Mouse (Mus musculus): ENCODE measurements around the gene Kcna6. TPM values are rescaled to one million over a fixed set of nuclear protein-coding genes. Genes with fewer than 3 reads are reported as not detected.

Kcna6 gene
- total RNA-seq, 2 experiments from 2014 or later, result 2.0 to 2.1 TPM

DNA sequence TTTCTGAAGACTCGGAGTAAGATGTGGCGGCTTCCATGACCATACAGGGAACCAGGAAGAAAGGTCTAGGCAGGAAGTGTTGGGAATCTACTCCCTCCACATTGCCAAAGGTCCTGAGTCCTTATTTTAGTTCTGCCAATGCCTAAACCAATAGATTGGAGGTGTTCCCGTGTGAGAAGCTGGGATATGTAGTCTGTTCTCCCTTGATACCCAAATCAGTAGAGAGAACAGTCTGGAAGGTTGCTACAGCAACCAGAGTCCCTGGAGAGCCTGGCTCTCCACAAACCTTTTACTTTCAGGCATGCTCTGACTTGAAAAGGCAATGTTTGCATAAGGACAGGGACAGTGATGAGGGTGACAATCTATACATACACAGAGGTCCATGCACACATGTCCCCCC, 4.7 kb downstream of the Kcna6 start:
- DNase-seq, result no peak

DNA sequence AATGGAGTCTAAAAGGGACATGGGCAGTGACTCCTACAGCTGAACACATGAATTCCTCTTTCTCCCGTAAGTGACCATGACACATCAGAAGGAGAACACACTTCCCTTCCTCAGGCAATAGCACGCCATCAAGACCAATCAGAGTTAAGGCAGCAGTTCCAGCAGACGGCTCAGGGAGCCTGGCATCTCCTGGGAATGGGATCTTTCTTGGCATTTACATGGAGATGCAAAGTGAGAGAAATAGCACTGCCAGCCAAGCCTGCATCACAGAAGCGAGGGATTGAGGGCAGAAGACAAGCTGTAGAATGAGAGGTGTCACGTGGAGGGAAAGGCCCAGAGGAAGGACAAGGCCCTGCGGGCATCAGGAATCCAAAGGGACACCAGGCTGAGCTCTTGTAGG, 7.8 kb downstream of the Kcna6 start:
- no peak for DNase-seq

DNA sequence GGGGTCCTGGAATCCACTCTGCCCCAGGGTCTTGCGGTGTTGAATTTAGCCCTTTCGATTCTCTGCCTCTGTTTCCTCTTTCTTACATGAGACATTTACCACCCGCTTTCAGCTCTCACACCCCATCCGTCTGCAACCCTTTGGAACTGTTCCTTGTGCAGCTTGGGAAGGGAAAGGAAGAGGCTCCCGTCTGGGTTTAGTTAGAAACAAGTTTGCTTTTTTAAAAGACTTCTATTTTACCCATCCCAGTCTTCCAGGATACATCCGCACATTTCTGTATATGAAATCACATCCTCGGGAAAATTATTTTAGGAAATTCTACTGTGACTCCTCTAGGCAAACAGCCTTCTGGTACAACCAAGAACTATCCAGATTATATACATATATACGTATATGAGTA, 11.7 kb downstream of the Kcna6 start:
- no peak for DNase-seq

DNA sequence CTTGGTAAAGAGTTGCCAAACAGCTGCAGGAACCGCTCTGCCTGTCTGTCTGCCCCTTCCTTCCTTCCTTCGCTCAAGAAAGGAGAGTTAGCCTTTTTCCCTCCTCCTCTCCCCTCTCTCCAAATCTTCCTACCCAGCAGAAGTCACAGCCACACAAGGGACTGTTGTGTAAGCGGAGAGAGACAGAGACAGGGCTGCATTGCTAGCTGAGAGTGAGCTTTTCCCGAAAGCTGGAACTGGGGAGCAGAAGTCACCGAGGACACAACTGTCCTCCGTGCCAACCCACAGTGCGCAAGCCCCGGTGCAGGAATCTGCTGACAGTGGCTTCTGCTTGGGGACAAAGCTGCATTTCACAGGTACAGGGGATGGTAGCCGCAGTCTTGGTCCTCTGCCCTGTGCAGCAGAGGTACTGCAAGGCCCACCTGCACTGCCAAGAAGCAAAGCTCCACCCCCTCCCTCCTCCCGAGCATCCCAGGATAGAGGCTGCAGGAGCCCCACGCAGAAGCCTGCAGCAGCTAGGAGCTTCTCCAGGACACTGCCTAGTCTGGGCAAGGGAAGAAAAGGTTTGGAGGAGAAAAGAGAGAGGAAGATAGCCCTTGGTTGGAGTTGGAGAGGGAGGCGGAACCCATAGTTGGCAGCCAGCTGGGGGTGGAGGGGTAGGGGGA, 21.9 kb downstream of the Kcna6 start:
- DNase-seq, result no peak

DNA sequence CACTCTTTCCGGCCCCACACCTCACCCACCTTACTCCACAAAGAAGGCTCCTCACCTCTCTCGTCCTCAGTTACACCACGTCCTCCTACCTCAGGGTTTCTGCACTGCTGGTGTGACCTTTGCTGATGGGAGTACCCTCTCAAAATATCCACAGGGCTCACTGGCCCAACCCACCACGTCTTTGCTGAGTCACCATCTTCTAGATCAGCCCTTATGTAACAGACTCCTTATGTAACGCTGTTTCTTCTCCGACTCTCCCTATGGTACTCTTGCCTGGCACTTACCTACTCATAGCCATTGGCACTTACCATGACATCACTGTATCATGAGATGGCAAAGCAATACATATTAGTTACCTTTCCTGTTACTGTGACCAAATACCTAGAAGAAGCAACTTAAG, 27.9 kb downstream of the Kcna6 start:
- no peak for DNase-seq

DNA sequence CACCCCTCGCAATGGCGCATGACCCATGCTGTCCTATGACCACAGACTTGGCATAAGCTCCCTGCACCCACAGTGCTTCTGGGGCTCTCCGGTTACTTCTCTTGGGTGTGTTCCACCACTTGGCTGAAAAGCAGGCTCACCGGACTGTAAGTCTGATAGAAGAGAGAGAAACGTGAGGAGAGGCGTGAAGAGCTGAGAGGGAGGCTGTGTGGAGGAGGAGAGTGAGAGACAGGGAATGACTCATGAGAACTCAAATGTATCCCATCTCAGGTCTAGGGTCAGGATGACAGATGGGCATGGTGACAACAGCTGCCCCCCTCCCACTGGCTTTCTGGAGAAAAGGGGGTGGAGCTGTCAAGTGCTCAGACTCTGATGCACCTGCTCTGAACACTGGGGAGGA, 34.5 kb downstream of the Kcna6 start:
- no peak for DNase-seq

DNA sequence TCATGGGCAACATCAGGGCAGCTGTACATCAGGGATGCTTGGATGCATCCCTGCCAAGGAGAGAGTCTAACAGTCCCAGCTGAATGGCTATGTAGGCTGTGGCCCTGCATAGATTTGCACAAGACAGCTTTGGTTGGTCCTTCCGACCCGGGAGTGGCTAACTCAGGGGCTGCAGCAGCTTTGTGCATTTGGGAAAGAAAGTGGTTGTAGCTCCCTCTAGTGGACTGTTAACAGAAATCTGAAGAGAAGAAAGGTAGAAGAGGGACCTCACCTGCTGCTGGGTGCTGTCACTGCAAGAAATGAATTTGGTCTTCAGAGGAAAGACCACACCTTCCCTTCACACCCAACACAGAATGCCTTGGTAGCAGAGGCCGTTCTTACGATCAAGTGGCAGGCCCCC, 36.0 kb downstream of the Kcna6 start:
- peak; percentile 12 for DNase-seq

DNA sequence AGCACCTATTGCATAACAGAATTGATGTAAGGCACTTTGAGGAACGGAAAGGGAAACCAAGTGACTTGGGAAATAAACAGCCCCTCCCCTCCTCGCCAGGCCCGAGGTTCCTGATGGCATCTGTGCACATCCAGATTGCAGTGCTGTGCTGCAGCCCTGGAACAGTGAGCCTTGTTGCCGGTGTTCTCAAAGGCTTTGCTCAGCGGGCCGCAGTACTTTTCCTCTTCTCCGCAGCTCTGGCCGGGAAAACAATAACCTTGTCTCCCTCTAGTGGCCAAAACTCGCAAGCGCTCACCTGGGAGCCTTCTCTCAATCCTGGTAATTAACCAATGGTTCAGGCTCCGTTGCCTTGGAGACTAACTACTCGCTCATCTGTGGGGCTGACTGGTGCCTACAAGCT, 38.4 kb downstream of the Kcna6 start:
- DNase-seq, result peak; percentile 81

DNA sequence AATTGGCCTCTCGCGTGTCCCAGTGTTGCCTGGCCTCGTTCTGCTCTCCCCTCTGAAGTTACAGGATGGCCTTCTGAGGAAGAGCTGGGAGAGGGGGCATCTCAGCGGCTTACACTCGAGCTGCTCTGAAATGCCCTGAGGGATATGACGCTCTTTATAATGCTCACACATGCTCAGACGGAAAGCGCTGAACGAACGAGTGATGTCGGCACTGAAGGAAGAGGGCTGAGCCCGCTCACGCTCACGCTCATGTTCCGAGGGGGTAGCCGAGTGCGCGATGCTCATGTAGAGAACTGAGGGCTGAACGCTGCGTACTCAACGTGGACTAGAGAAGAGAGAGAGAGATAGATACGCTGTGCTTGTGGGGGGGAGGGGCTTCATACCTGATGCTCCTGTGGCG, 39.3 kb downstream of the Kcna6 start:
- DNase-seq, result no peak

DNA sequence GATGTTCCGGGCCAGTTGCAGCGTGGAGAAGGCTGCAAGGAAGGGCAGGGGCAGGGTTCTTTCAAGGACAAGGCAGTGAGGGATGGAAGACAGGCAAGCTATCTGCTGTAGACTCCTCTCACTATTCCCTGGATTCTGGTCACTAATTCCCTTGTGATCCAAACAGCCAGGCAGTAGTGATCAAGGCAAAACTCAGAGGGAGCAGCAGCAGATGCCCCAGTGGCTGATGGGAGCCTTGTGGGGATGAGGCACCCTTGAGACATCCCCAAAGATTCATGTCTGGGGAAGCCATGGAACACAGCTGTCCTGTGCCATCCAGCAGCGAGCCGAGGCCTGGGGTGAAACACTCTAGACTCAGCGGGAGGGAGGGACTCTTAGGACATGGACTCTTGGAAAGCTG, 40.5 kb downstream of the Kcna6 start:
- no peak for DNase-seq

DNA sequence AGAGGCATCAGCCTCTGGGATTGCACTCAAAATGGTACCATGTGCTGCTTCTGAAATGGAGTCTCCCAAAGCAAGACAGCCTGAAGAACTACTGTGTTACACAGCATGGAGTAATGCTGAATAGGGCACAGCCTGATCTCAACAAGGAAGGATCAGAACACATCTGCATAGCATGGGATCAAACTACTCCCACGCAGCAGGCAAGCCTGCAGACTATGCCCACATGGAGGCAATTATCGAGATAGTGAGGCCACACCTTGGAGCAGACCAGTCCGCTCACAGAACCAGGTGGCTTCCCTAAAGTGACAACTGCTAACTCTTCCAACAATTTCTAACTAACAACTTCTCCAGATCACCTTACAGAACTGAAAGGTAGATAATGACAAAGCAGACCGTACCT, 53.4 kb downstream of the Kcna6 start:
- no peak for DNase-seq

DNA sequence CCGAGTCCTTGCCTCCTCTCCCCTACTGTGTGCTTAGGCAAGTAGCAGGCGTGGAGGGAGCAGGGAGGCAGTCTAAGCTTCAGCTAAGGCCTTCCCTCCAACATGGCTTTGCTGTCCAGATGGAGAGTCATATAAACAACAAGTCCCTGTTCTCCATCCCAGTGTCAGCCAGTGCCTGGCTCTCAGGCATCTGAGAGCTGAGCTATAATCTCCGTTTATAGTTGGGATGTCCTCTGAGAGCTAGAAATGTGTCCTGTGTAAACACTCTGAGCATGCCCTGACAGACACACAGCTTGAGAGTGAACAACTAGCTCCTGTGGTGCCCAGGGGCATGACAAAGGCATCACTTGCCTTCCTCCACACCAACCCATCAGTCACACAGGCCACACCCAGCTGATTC, 55.3 kb downstream of the Kcna6 start:
- DNase-seq, result no peak

DNA sequence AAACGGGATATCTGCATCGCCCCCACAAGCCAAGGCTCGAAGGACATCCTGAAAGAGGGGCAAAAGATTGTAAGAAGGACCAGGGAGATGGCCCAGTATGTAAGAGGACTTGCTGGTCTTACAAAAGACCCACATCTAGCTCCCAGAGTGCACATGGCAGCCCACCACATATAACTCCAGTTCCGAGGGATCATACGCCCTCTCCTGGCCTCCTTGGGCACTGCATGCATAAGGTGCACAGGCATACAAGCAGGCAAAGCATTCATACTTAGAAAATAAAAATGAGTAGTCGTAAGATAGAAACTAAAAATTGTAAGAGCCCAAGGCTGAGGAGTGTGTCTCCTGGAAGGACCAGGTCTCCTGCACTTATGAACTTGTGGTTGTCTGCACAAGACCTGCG, 61.5 kb downstream of the Kcna6 start:
- peak; percentile 13 for DNase-seq

DNA sequence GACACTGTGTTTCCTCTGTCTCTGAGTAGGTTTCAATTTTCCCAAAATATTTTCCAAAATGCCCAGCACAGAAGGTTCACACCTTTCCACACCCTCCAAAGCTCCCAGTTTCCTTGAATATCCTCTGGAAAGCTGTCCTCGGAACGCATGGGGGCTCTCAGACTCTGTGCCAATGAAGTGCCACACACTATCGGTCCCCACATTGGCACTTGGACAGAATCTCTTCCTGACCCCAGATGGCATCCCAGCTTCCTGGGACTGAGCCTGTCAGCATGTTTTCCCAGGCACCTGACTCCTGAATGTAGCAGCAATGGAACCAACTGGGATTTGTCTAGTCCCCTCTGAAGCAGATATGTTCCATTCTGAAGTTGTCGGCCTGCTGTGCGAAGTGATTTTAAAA, 73.5 kb downstream of the Kcna6 start:
- DNase-seq, result peak; percentile 20

DNA sequence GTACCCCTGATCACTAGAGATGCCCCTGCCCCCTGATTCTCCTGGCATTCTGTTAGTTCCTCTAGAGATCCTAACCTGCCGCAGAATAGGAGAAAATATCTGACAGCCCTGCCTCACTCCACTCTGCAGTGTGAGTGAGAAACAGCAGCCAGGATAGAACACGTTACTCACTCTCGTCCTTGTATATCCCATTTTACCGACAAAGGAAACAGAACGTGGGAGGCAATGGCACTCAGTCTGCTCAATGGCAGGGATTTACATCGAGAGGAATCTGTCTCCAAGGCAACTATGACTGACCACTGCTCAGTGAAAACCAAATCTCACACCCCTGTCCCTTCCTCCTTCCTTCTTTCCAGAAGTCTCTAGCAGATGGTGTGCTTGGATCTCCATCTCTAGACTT, 74.4 kb downstream of the Kcna6 start:
- DNase-seq, result no peak

DNA sequence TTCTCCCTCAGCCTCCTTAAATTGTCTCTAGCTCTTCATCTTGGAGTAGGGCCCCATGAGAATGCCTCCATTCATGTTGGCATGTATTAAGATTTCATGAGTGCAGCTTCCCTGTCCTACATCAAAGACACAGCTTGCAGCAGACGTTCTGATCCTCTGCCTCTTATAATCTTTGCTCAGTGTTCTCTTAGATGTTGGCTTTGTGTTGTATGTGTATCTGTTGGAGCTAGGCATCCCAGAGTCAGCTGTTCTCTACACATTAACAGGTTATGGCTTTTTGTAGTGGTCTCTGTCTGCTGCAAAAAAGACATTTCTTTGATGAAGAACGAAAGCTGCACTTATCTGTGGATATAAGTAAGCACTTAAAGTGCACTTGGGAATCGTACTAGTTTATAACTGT, 75.9 kb downstream of the Kcna6 start:
- no peak for DNase-seq

Other genes starting within 250 kb of the Kcna6 start
- 10 to 100 TPM; 10.6 to 12.0 TPM for gene Kcna5, start 205.3 kb downstream of the Kcna6 start, total RNA-seq (2021)
- gene Kcna1, start 94.3 kb downstream of the Kcna6 start, total RNA-seq (2021), result under 1 TPM; 0.29 to 0.59 TPM
- 100 to 1,000 TPM; 459 to 475 TPM for gene Ndufa9, start 108.5 kb upstream of the Kcna6 start, total RNA-seq (2021)
- gene Akap3, start 112.4 kb upstream of the Kcna6 start, total RNA-seq (2021), result not detected
- not detected for gene Dyrk4, start 181.2 kb upstream of the Kcna6 start, total RNA-seq (2021)
- 10 to 100 TPM; 16.0 to 17.2 TPM for gene Rad51ap1, start 198.9 kb upstream of the Kcna6 start, total RNA-seq (2021)
- gene D6Wsu163e, start 199.3 kb upstream of the Kcna6 start, total RNA-seq (2021), result 10 to 100 TPM in 1 of 2 experiments, 1 to 10 TPM in 1; 9.4 to 11.6 TPM